Mouse (Mus musculus): ENCODE measurements around the gene Rbm43. TPM values are rescaled to one million over a fixed set of nuclear protein-coding genes. Genes with fewer than 3 reads are reported as not detected.

Gene Rbm43
- polyA plus RNA-seq (2015; fragmentation: Nextera tagmentation; extraction: Ambion mirVana) = 5.0 and 5.9 TPM in 2 replicates

DNA sequence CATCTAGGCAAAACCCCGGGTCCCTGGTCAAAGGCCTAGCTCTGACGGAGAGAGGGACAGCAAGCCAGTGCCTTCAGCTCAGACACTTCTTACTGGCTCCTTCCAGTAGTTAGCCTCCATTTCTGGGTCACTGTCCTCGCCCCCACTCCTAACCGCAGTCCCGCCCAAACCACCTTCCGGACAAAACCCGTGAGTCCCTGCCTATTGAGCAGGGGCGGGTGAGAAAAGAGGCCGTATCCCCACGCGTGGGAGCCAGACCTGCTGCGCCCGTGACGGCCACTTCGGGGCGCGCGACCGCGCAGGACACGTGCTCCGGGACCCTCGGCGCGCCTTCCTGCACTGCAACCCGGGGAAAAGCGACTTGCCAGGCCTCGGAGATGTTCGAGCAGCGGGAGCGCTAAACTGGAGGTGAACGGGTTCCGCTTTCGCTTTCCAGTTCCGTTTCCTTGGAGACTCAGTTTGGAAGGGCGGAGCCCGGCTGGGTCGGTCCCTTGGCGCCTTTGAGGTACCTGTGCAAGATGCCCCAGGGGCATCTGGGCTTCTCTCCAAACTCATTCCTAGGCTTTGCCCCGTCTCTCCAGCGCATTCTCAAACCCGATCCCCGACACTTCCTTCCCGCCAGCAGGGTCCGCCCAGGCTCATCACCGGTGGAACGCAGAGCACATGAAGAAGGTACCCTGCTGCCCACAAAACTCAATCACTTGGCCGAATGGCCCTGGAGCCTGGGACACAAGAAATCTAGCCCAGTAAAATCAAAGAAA is at the start of gene Rbm43:
Rbm43 (minus strand) TSS at position 590 of the 761 bp plus-strand sequence.
- Histone ChIP-seq H3K9me3 (replicated peaks) (no peaks in the 10 kb centered on the region), H3K4me1 (peaks cover 8% of the 10 kb centered on the region; the same call in 1 of the 2 replicates), H3K36me3 (ENCODE audit: poor library complexity, severe bottlenecking) (0 out of 2 replicates have a peak, but pooled peaks cover 8% of the 10 kb centered on the region), H3K27me3 (0 out of 2 replicates have a peak, but pooled peaks cover 6% of the 10 kb centered on the region), H3K4me2 (peak within 1 kb of the TSS; percentile 86), H3K27ac (no peak within 1 kb of the TSS), H3K4me3 (peak within 1 kb of the TSS; percentile 53), H3K9ac (peak within 1 kb of the TSS; percentile 70)
- WGBS = 1% methylated on average over 48 of the region's 48 CpGs
- peak; percentile 89 for ATAC-seq

DNA sequence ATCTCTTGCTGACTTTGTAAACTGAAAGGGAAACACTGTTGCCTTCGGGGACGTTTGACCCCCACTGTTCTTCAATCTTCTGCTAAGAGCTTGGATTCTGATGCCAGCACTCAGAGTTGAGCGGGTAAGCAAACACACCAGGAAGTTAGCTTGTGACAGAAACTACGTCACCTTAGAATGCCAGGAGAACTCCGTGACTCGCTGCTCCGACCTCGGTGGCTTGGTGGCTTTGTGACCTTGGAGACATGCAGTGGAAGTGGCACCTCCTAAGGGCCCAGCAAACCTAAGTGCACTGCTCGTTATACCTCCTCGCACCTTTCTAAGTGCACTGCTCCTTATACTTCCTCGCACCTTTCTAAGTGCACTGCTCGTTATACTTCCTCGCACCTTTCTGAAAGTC is 47.3 kb upstream of the Rbm43 start:
- no peak for ATAC-seq
- Histone ChIP-seq H3K36me3 (ENCODE audit: poor library complexity, severe bottlenecking) (no peaks in the 10 kb centered on the region), H3K9me3 (replicated peaks) (no peaks in the 10 kb centered on the region; the same call in 1 of the 2 replicates), H3K4me2 (no peak overlapping the region), H3K27ac (no peak overlapping the region), H3K4me1 (no peaks in the 10 kb centered on the region), H3K27me3 (no peaks in the 10 kb centered on the region), H3K4me3 (no peak overlapping the region), H3K9ac (no peak overlapping the region)
- 82% methylated on average over 13 of the region's 13 CpGs for WGBS

DNA sequence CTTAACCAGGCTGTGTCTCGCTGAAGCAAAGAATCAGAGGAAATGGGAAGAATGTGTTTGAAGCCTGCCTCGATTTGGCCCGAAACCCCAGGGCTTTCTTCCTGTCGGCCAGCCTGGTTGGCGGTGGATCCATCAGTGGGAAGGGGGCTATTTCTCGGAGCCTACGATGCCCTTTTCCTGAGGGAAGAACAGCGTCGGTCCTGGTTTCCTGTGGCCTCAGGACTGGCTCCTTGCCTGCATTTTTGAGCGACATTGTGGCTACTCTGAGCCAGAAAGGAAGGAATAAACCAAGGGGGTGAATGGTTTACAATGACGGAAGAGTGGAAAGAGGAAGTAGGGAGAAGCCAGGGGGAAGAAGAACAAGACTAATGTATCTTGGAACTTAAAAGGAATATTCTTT is 46.7 kb upstream of the Rbm43 start:
- Histone ChIP-seq H3K27ac (no peak overlapping the region), H3K9me3 (replicated peaks) (no peaks in the 10 kb centered on the region; the same call in 1 of the 2 replicates), H3K9ac (no peak overlapping the region), H3K27me3 (no peaks in the 10 kb centered on the region), H3K4me2 (no peak overlapping the region), H3K4me3 (no peak overlapping the region), H3K36me3 (ENCODE audit: poor library complexity, severe bottlenecking) (no peaks in the 10 kb centered on the region), H3K4me1 (no peaks in the 10 kb centered on the region)
- WGBS = 72% methylated on average over 11 of the region's 11 CpGs
- ATAC-seq = no peak

DNA sequence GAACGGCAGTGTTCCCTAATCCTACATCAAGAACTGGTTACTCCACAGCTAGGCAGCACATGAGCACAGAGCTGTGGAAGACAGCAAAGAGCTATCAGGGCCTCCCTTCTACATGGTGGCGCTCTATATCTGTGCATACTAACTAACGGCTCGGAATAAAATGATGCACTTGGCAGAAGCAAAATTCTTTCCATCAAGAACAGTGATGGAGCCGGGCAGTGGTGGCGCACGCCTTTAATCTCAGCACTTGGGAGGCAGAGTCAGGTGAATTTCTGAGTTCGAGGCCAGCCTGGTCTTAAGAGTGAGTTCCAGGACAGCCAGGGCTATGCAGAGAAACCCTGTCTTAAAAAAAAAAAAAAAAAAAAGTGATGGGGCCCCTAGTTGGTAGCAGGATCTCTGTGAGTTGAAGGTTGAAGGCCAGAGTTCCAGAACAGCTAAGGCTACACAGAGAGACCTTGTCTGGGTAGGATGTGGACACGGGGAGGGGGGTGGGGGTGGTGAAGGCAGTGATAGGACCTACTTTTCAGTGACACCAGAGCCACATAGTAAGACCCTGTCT is 38.5 kb upstream of the Rbm43 start, which contains the start of gene Nmi:
Nmi (minus strand) TSS at position 85 of the 559 bp plus-strand sequence.
- Histone ChIP-seq H3K36me3 (ENCODE audit: poor library complexity, severe bottlenecking) (no peaks in the 10 kb centered on the region), H3K4me1 (no peaks in the 10 kb centered on the region), H3K4me3 (peak within 1 kb of the TSS; percentile 55), H3K9ac (peak within 1 kb of the TSS; percentile 64), H3K27me3 (no peaks in the 10 kb centered on the region), H3K9me3 (replicated peaks) (peaks cover 4% of the 10 kb centered on the region; the same call in 1 of the 2 replicates), H3K27ac (no peak within 1 kb of the TSS), H3K4me2 (peak within 1 kb of the TSS; percentile 67)
- 0 out of 2 replicates have a peak, but pooled peaks have one; percentile 61 for ATAC-seq
- 74% methylated on average over 9 of the region's 9 CpGs for WGBS

DNA sequence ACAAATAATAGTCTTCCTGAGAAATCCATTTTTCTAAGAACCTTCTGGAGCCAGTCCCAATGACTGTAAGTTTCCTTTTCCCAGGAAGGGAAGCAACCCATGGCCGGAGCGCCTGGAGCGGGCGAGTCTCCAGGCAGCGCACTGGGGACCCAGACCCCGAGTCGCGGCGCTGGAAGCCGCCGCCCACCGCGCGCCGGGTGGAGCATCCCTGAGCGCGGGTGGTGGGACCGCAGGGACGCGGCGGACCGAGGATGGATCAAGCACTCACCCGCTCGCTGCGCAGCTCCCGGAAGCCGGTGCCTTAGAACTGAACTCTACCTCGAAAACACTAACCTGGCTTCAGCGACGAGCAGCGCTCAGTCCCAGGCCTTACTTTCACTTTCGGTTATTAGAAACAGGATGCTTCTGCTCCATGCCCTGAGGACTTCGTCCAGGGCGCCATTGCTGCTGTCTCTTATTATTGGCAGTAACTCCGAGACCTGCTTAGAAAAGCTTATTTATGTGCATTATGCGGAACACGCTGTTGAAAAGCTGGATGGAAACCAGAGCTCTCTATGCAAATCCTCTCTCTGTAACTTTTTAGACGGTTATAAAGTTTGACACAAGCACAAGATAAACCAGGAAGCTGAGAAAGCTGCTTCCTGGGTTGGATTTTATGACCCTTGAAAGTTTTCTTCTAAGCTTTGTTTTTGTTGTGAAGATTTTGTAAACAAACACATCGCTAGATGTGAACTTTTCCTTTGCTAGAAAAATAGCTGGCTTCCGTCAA is 37.9 kb upstream of the Rbm43 start:
- ATAC-seq = peak; percentile 86
- peaks cover 4% of the 10 kb centered on the region; the same call in 1 of the 2 replicates for H3K9me3 ChIP-seq (replicated peaks)
- H3K4me1 ChIP-seq = no peaks in the 10 kb centered on the region
- H3K4me3 ChIP-seq = peak overlapping the region; percentile 55
- H3K36me3 ChIP-seq (ENCODE audit: poor library complexity, severe bottlenecking) = no peaks in the 10 kb centered on the region
- H3K4me2 ChIP-seq = peak overlapping the region; percentile 67
- no peaks in the 10 kb centered on the region for H3K27me3 ChIP-seq
- peak overlapping the region; percentile 64 for H3K9ac ChIP-seq
- H3K27ac ChIP-seq = no peak overlapping the region
- WGBS = 3% methylated on average over 40 of the region's 40 CpGs

DNA sequence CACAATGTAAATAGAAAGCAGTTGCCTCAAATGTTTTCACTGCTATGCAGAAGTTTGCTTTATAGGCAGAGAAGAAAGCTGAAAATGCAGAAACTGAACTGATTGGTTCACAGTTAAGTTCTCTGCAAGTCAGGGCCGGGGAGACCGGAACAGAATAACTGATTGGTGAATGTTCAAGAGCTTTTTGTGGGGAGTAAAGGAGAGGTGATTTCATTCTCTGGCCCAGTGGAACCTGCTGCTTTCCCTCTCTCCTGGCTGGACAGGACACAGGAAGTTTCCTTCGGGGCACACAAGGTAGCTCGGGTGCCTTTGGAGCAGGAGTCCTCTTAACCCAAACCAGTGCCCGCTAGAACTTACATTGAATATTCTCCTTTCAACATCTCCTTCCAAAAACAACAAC is 37.2 kb upstream of the Rbm43 start:
- Histone ChIP-seq H3K36me3 (ENCODE audit: poor library complexity, severe bottlenecking) (no peaks in the 10 kb centered on the region), H3K4me3 (peak overlapping the region; percentile 55), H3K27me3 (no peaks in the 10 kb centered on the region), H3K27ac (no peak overlapping the region), H3K9ac (no peak overlapping the region), H3K4me1 (no peaks in the 10 kb centered on the region), H3K4me2 (peak overlapping the region; percentile 67), H3K9me3 (replicated peaks) (peaks cover 4% of the 10 kb centered on the region; the same call in 1 of the 2 replicates)
- ATAC-seq = 0 out of 2 replicates have a peak, but pooled peaks have one; percentile 17
- WGBS = 55% methylated on average over 5 of the region's 5 CpGs

DNA sequence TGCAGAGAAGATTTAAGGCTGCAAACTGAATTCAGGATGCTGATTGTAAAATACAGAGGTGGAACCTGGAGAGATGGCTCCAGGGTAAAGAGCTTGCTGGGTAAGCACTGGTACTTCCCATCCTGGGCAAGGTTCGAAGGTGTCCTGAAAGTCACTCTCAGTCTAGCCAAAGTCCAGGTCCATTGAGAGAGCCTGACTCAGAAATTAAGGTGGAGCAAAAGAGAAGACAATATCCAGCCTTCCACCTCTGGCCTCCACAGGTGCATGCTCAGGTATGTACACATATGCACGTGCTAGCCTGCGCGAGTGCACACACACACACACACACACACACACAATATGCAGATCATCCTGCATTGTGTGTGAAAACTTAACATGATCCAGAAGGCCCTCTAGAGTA is 35.9 kb upstream of the Rbm43 start:
- ATAC-seq = no peak
- 100% methylated on average over 4 of the region's 4 CpGs for WGBS

DNA sequence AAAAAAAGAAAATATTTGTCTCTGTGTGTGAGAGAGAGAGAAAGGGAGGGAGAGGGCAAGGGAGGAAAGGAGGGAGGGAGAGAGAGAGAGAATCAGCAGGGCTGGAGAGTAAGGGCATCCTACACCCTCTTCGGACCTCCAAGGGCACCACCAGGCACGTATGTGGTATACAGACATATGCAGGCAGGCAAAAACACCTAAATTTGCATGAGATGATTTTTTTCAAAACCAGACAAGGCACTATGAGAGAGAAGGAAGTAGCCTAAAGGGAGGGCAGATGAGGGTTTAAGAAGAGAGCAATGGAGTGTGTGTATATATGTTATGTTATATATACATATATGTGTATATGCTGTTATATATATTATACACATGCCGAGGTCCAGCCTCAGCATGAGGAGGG is 32.3 kb upstream of the Rbm43 start:
- no peaks in the 10 kb centered on the region for H3K4me1 ChIP-seq
- no peak for ATAC-seq
- no peak overlapping the region for H3K4me2 ChIP-seq
- H3K4me3 ChIP-seq = no peak overlapping the region
- no peaks in the 10 kb centered on the region for H3K36me3 ChIP-seq (ENCODE audit: poor library complexity, severe bottlenecking)
- H3K9ac ChIP-seq = no peak overlapping the region
- H3K27ac ChIP-seq = no peak overlapping the region
- whole genome bisulfite sequencing = 89% methylated on average over 3 of the region's 3 CpGs
- peaks cover 4% of the 10 kb centered on the region; the same call in 1 of the 2 replicates for H3K9me3 ChIP-seq (replicated peaks)
- H3K27me3 ChIP-seq = no peaks in the 10 kb centered on the region

More for the DNA sequence above, 35.9 kb upstream of the Rbm43 start:
- H3K4me1 ChIP-seq = no peaks in the 10 kb centered on the region
- peaks cover 4% of the 10 kb centered on the region; the same call in 1 of the 2 replicates for H3K9me3 ChIP-seq (replicated peaks)
- no peaks in the 10 kb centered on the region for H3K27me3 ChIP-seq
- no peak overlapping the region for H3K27ac ChIP-seq
- no peak overlapping the region for H3K9ac ChIP-seq
- no peak overlapping the region for H3K4me3 ChIP-seq
- no peak overlapping the region for H3K4me2 ChIP-seq
- no peaks in the 10 kb centered on the region for H3K36me3 ChIP-seq (ENCODE audit: poor library complexity, severe bottlenecking)

DNA sequence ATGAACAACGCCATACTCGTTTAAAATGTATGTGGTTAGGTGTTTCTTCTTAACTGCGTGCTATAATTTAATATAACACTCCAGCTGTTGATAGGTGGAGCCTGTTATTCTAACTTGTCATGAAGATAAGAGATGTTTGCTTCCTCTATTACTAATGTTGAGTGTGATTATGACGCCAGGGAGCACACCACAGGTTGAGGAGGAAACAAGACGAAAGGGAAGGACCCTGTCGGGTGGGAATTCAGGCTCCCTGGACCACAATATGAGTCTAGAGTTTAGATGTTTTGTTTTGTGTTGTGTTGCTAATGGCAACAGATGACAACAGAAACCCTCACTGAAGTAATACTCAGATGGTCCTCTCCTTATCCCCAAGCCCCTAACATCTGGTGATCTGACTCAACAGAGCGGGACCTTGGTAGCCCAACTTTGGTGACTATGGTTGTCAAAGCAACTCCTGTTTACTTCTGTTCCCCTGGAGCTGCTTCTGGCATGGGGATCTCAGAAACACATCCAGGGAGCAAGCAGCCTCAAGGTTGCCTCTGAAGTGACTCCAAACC is 18.8 kb upstream of the Rbm43 start:
- 91% methylated on average over 7 of the region's 7 CpGs for WGBS
- Histone ChIP-seq H3K4me2 (no peak overlapping the region), H3K9ac (no peak overlapping the region), H3K9me3 (replicated peaks) (no peaks in the 10 kb centered on the region), H3K4me3 (no peak overlapping the region), H3K36me3 (ENCODE audit: poor library complexity, severe bottlenecking) (no peaks in the 10 kb centered on the region), H3K4me1 (no peaks in the 10 kb centered on the region), H3K27me3 (no peaks in the 10 kb centered on the region), H3K27ac (no peak overlapping the region)
- ATAC-seq = no peak

DNA sequence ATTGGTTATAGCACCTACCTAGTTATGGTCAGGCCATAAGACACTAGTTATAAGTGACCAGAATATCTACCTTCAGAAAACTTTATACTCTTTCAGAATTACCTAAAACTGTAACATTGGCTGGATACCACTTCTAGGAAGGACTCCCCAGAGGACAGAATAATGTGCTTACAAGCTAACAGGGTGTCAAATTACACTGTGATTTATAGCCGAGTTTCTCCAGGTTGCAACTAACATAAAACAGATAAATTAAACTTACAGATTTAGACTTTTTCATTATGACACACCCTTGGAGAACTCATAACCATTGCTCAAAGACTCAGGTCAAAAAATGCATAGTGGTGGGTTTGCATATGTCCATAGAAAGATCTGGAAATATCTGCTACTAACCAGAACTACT is 15.9 kb upstream of the Rbm43 start:
- H3K36me3 ChIP-seq (ENCODE audit: poor library complexity, severe bottlenecking) = no peaks in the 10 kb centered on the region
- no peak for ATAC-seq
- no peak overlapping the region for H3K4me2 ChIP-seq
- WGBS = 35% methylated on average over 1 of the region's 1 CpGs
- H3K4me3 ChIP-seq = no peak overlapping the region
- H3K27ac ChIP-seq = no peak overlapping the region
- H3K4me1 ChIP-seq = no peaks in the 10 kb centered on the region
- no peak overlapping the region for H3K9ac ChIP-seq
- H3K27me3 ChIP-seq = no peaks in the 10 kb centered on the region
- H3K9me3 ChIP-seq (replicated peaks) = no peaks in the 10 kb centered on the region

DNA sequence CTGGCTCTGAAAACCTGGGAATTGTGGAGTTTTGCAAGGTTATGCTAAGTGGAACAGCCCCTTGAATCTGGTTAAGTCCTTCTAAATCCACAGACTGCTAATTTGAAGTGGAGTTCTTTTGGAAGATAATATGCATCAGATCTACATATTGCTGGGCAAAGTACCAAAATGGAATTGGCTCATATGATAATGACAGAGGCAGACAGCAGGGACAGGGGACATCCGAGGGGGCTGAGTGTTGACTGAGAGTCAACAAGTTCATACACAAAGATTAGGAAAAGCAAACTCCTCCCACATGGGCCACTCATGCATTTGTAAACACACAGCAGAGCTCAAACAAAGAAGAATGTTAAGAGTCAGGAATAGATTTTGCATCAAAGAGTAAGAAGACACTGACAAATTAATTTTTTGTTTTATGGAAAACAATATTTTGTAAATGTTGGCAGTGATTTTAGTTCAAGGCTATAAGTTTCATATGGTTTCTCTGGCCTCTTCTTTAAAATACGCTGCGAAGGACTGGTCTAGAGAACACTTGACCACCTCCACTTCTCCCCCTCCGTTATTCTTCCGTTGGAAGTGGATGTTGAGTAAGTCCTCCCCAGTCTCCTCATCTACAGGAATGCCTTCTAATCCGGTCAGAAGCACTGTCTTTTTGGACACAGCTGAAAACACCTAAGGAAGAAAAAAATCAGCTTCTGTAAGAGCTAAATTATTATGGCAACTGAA is 13.3 kb upstream of the Rbm43 start:
- H3K4me2 ChIP-seq = no peak overlapping the region
- no peaks in the 10 kb centered on the region; the same call in 1 of the 2 replicates for H3K9me3 ChIP-seq (replicated peaks)
- H3K27ac ChIP-seq = no peak overlapping the region
- no peak overlapping the region for H3K9ac ChIP-seq
- WGBS = 84% methylated on average over 6 of the region's 6 CpGs
- no peaks in the 10 kb centered on the region for H3K27me3 ChIP-seq
- H3K4me3 ChIP-seq = no peak overlapping the region
- H3K36me3 ChIP-seq (ENCODE audit: poor library complexity, severe bottlenecking) = no peaks in the 10 kb centered on the region
- ATAC-seq = no peak
- H3K4me1 ChIP-seq = no peaks in the 10 kb centered on the region
